Mouse (Mus musculus) layer of hippocampus, adult 18-20 months (tissue): Measurements from ENCODE around the gene Ebf1. TPM values are rescaled to one million over a fixed set of nuclear protein-coding genes. Genes with fewer than 3 reads are reported as not detected.
A peak's percentile ranks its signal among the peaks of the same experiment; 100 is the strongest.
"Not testable (repeated sequence)": the region's sequence is repeated elsewhere in the genome, so short reads cannot be mapped to it uniquely, and the experiment has no call there.

Experiments
- DNase-seq, 2 experiments: peaks; one replicate each; pipeline ENCODE4 v3.0.0; 2022; ENCODE audit warnings: low spot score in 2 of 2
- long read RNA-seq: library from polyadenylated mRNA; stranded (forward); transcript quantifications from one replicate; pipeline ENCODE4 v2.0.0, GENCODE M21; 2021
- total RNA-seq, 2 experiments: library from RNA; stranded (reverse); gene quantifications; 2 replicates each; pipeline ENCODE4 v1.2.3; 2021

Ebf1 gene
- total RNA-seq, result 1 to 10 TPM; 2.7 TPM
- long read RNA-seq, result 0 reads

- peak in 1 of 2 experiments; percentile 15 for DNase-seq
Observed at GRCm38 (mm10) chr11:44616788-44617712, at the start of gene Ebf1. Gene Ebf1, plus strand, starts transcription at chr11:44617317.

- not testable (repeated sequence) for DNase-seq
Observed at GRCm38 (mm10) chr11:44570336-44570735, 46.8 kb upstream of the Ebf1 start.

DNA sequence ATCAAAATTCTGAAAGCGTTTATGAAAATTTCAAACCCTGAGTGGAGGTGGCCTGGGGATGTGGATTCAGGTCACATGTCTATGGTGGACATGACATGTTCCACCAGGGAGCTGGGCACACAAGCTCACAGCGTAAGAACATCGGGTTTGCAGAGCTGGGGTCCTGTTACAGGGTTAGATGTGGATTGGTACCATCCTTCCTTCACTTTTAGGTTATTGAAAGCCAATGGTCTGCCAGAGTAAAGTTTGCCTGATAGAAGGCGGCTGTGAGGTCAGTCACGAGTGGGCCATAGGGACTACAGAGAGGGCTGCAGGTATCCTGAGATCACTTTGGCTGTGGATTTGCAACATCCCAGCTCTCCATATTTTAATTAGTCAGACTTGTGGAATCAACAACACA is 44.3 kb upstream of the Ebf1 start:
- DNase-seq, result no peak

- no peak for DNase-seq
Observed at GRCm38 (mm10) chr11:44573396-44573795, 43.7 kb upstream of the Ebf1 start.

DNA sequence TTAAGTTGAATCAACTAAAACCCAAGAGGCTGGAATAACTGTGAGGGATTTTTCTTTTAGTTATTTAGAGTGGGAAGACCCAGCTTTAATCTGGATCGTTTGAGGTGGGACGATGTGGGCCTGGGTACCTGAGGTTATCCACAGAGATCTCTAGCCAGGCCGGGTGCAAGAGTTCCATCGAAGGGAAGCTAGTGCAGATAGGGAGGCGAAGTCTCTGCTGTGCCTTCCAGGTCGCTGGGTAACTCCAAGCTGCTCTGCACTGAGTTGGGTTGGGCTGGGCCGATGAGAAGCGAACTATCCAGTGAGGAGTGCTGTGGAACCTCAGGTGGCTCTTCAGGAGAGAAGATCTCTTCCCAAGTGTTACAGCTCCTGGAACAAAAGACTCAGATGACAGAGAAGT is 42.7 kb upstream of the Ebf1 start:
- no peak for DNase-seq

DNA sequence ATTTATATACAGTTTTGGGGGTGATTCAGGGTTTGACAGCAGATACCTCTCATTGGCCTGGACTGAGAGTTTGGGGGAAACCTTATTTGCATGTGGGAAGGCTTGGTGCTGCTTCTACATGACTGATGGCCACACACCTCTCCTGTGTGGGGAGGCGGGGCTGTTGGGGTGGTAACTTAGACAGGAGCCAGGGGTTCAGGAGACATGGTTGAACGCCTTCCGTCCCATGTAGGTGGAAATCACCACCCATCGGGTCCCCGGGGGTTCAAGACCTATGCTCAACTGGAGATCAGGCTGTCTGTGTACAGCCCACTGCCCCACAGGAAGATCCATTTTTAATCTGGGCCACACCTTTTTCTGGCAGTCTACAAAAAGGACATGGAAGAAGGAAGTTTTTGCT is 42.3 kb upstream of the Ebf1 start:
- DNase-seq, result no peak

DNA sequence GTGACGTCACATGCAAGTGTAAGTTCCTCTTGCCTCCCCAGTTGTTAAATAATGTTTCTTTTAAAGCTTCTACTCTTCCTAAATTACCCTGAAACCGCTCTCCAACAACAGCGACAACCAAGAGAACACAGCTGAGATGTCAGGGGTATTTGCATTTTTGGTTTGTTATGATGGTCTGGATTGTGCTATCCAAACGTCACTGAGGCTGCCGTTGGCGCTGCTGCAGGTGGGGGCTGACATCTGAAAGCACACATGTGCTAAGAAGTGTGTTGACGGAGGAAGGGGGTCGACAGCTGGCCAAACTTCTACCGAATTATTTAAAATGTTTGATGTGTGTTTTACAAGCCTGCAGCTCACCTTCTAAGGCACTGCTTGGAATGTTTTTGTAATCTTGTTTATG is 39.2 kb upstream of the Ebf1 start:
- DNase-seq, result no peak

GRCm38 (mm10) chr11:44581277-44581683 is 35.8 kb upstream of the Ebf1 start:
- peak in 1 of 2 experiments; percentile 27 for DNase-seq

- peak; percentile 40 to 87 for DNase-seq
Observed at GRCm38 (mm10) chr11:44586047-44586696, 30.9 kb upstream of the Ebf1 start.

- DNase-seq, result no peak
Observed at GRCm38 (mm10) chr11:44593016-44593415, 24.1 kb upstream of the Ebf1 start.

DNA sequence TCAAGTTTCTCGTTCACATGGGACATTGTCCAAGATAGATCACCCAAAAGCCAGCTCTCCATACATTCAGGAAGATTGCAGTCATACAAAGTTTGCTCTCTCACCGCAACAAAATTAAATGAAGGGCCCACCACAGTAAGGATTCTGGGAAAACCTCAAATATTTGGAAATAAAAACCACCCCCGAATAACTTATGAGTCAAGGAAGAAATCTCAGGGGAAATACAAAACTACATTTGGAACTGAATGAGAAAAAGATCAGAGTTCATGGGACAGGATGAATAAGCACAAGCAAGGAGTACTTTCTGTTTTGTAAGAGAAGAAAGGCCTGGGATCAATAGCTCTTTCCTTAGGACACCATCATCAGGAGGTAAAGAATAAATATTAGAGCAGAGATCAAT is 22.3 kb upstream of the Ebf1 start:
- no peak for DNase-seq

DNA sequence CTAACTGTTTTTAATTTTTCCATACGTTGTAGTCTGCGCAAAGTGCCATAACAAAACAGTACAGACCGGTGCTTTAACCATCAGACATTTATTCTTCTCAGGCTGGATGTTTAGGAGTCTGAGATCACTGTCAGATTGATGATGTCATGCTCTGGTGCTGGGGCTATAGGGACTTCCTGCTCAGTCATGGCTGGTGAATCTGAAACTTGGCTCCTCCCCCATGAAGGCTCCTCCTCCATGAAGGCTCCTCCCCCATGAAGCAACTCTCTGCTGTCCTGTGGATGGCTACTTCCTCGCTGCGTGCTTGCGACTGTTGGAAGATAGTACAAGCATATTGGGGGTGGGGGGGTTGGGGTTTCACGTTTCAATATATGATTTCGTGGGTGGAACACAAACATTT is 10.2 kb upstream of the Ebf1 start:
- DNase-seq, result no peak

DNA sequence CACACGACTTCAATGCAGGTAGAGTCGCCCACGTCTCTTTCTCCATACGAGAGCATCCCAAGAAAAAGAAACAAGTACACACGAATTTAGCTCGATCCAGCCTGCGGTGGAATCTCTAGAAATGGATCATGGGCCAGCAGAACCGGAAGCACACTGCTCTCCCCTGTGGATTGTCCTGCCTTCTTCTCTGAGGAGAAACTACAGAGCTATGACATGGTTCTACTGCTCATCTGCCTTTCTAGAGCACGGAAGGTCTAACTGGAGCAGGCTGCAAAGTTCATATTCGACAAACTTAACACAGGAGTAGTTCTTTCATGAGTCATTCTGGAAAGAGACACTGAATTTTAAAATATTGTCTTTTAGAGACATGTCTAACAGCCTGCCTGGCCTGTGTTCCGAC is 8.5 kb upstream of the Ebf1 start:
- DNase-seq, result no peak

GRCm38 (mm10) chr11:44610971-44611781 is 5.9 kb upstream of the Ebf1 start:
- peak; percentile 75 to 87 for DNase-seq

GRCm38 (mm10) chr11:44612156-44612555 is 5.0 kb upstream of the Ebf1 start:
- no peak for DNase-seq

- no peak for DNase-seq
Observed at GRCm38 (mm10) chr11:44612681-44613410, 4.3 kb upstream of the Ebf1 start.

DNA sequence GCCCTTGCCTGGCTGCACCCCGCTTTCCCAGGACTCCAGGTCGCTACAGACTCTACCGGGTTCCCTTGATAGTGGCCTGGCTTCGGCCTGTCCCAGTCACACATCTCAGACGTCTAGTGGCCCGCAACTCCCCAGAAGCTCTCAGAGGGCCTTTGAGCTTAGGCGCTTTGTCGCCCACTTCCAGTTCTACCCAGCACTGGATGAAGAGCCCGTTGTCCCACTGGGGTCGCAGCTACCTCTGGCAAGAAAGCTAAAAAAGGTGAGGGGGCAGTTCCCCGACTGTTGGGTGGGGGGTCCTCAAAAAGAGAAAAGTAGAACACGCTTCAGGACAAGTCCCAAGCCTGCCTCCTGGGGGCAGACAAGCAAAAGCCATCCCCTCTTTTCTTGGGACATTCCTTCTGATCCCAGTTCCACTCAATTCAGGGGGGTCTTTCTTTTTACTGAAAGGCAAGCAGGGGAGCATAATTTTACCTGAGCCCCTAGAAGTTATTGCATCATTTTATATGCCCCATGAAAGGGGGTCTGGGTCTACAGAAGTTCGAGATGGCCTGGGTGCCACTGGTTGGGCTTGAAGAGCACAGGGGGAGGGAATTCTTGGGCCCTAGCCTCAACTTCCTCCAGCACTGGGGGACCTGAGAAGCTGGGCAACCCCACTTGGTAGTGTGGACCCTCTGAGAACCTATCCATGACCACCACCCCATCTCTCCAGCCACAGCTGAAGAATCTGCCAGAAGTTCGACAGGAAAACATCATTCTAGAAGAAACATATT is 3.5 kb upstream of the Ebf1 start:
- no peak for DNase-seq

DNA sequence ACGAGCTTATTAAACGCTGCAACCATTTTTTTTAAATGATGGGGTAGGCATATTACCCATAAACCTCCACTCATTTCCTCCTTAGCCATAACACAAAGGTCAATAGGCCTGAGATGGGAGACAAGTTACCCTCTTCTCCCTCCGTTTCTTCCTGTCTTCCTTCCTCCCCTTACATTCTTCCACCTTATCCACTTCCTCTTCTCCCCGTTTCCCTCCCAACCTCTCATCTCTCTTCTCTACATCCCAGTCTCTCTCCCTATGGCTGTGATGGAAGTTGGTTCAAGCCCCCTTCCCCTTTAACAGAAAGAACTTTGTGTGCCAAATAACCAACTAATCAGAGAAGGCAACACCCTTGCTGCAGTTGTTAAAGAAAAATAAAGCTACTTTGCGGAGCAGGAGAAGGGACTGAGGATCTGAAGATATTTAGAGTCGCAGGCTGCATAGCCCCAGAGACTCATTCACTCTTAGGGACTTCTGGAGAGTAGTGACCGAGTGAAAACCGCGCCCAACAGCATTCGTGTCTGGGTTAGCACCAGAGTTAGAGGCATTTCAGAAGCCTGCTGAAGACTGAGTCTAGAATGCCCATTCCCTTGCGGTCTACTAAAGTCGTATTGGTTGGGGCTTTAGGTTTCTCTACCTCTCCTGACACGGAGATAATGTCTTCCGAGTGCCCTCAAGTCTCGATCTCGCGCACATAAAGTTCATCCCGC is 884 bp upstream of the Ebf1 start:
- no peak for DNase-seq
